Mouse (Mus musculus): ENCODE results near the gene Ptma. TPM values are rescaled to one million over a fixed set of nuclear protein-coding genes. Genes with fewer than 3 reads are reported as not detected.
"Not testable (repeated sequence)": the region's sequence is repeated elsewhere in the genome, so short reads cannot be mapped to it uniquely, and the experiment has no call there.

Gene Ptma
- total and polyA plus RNA-seq, 2 experiments from 2014 or later: 399 to 597 TPM

- WGBS: 66% methylated on average over 9 of the region's 9 CpGs
- ATAC-seq (ENCODE audit: insufficient read depth, low read depth) (no peak), DNase-seq (ENCODE audit: low spot score) (no peak)
- H3K9ac ChIP-seq (replicated peaks; ENCODE audit: low read depth, low read length): no peak overlapping the region
- no peaks in the 10 kb centered on the region for H3K27me3 ChIP-seq (ENCODE audit: control insufficient read depth, insufficient read depth, low read length)
- H3K9me3 ChIP-seq (replicated peaks; ENCODE audit: control insufficient read depth, low read length): no peaks in the 10 kb centered on the region
- no peak overlapping the region for H3K4me2 ChIP-seq (ENCODE audit: low read depth, low read length)
- no peak overlapping the region for H3K27ac ChIP-seq (ENCODE audit: low read depth)
- TF ChIP-seq EP300 (IDR thresholded peaks at IDR 0.05; ENCODE audit: low read depth) (no peak), CTCF (IDR thresholded peaks at IDR 0.05; ENCODE audit: low read depth) (no peak)
- no peaks in the 10 kb centered on the region for H3K36me3 ChIP-seq (replicated peaks; ENCODE audit: control insufficient read depth, insufficient read depth, low read length)
- H3K4me3 ChIP-seq (ENCODE audit: low read depth, low read length): no peak overlapping the region
- H3K4me1 ChIP-seq (ENCODE audit: control insufficient read depth, insufficient read depth): peaks cover 11% of the 10 kb centered on the region
Observed at GRCm38 (mm10) chr1:86510676-86511441, 15.7 kb upstream of the Ptma start.

- no peak overlapping the region for H3K4me2 ChIP-seq (ENCODE audit: low read depth, low read length)
- H3K27me3 ChIP-seq (ENCODE audit: control insufficient read depth, insufficient read depth, low read length): no peaks in the 10 kb centered on the region
- peaks cover 5% of the 10 kb centered on the region; the same call in 1 of the 2 replicates for H3K4me1 ChIP-seq (ENCODE audit: control insufficient read depth, insufficient read depth)
- DNase-seq (ENCODE audit: low spot score) (no peak), ATAC-seq (ENCODE audit: insufficient read depth, low read depth) (no peak)
- H3K9ac ChIP-seq (replicated peaks; ENCODE audit: low read depth, low read length): no peak overlapping the region
- H3K36me3 ChIP-seq (replicated peaks; ENCODE audit: control insufficient read depth, insufficient read depth, low read length): no peaks in the 10 kb centered on the region
- no peak for TF ChIP-seq CTCF (IDR thresholded peaks at IDR 0.05; ENCODE audit: low read depth)
- no peak for TF ChIP-seq EP300 (IDR thresholded peaks at IDR 0.05; ENCODE audit: low read depth)
- no peak overlapping the region for H3K4me3 ChIP-seq (ENCODE audit: low read depth, low read length)
- no peaks in the 10 kb centered on the region for H3K9me3 ChIP-seq (replicated peaks; ENCODE audit: control insufficient read depth, low read length)
- 81% methylated on average over 4 of the region's 4 CpGs for WGBS
- H3K27ac ChIP-seq (ENCODE audit: low read depth): no peak overlapping the region
Observed at GRCm38 (mm10) chr1:86512154-86512720, 14.3 kb upstream of the Ptma start.

- H3K4me3 ChIP-seq (ENCODE audit: low read depth, low read length); H3K36me3 ChIP-seq (replicated peaks; ENCODE audit: control insufficient read depth, insufficient read depth, low read length); ATAC-seq (ENCODE audit: insufficient read depth, low read depth); H3K4me1 ChIP-seq (ENCODE audit: control insufficient read depth, insufficient read depth); H3K27ac ChIP-seq (ENCODE audit: low read depth); H3K9me3 ChIP-seq (replicated peaks; ENCODE audit: control insufficient read depth, low read length); H3K4me2 ChIP-seq (ENCODE audit: low read depth, low read length); H3K9ac ChIP-seq (replicated peaks; ENCODE audit: low read depth, low read length); H3K27me3 ChIP-seq (ENCODE audit: control insufficient read depth, insufficient read depth, low read length); DNase-seq (ENCODE audit: low spot score): not testable (repeated sequence)
- 88% methylated on average over 1 of the region's 1 CpGs for whole genome bisulfite sequencing
Observed at GRCm38 (mm10) chr1:86513031-86513430, 13.5 kb upstream of the Ptma start.

- 57% methylated on average over 6 of the region's 6 CpGs for WGBS
- no peak for TF ChIP-seq EP300 (IDR thresholded peaks at IDR 0.05; ENCODE audit: low read depth)
- TF ChIP-seq CTCF (IDR thresholded peaks at IDR 0.05; ENCODE audit: low read depth): no peak
- ATAC-seq (ENCODE audit: insufficient read depth, low read depth): no peak
- Histone ChIP-seq H3K4me1 (ENCODE audit: control insufficient read depth, insufficient read depth) (0 out of 2 replicates have a peak, but pooled peaks cover 4% of the 10 kb centered on the region), H3K27me3 (ENCODE audit: control insufficient read depth, insufficient read depth, low read length) (no peaks in the 10 kb centered on the region), H3K9ac (replicated peaks; ENCODE audit: low read depth, low read length) (no peak overlapping the region), H3K4me2 (ENCODE audit: low read depth, low read length) (no peak overlapping the region), H3K27ac (ENCODE audit: low read depth) (no peak overlapping the region), H3K9me3 (replicated peaks; ENCODE audit: control insufficient read depth, low read length) (no peaks in the 10 kb centered on the region), H3K36me3 (replicated peaks; ENCODE audit: control insufficient read depth, insufficient read depth, low read length) (no peaks in the 10 kb centered on the region), H3K4me3 (ENCODE audit: low read depth, low read length) (no peak overlapping the region)
- DNase-seq (ENCODE audit: low spot score): no peak
Observed at GRCm38 (mm10) chr1:86515715-86516410, 10.7 kb upstream of the Ptma start.

GRCm38 (mm10) chr1:86517076-86517475 lies 9.4 kb upstream of the Ptma start:
- Histone ChIP-seq H3K27me3 (ENCODE audit: control insufficient read depth, insufficient read depth, low read length) (no peaks in the 10 kb centered on the region), H3K4me1 (ENCODE audit: control insufficient read depth, insufficient read depth) (no peaks in the 10 kb centered on the region), H3K36me3 (replicated peaks; ENCODE audit: control insufficient read depth, insufficient read depth, low read length) (no peaks in the 10 kb centered on the region), H3K9ac (replicated peaks; ENCODE audit: low read depth, low read length) (no peak overlapping the region), H3K4me2 (ENCODE audit: low read depth, low read length) (no peak overlapping the region), H3K4me3 (ENCODE audit: low read depth, low read length) (no peak overlapping the region), H3K9me3 (replicated peaks; ENCODE audit: control insufficient read depth, low read length) (no peaks in the 10 kb centered on the region), H3K27ac (ENCODE audit: low read depth) (no peak overlapping the region)
- TF ChIP-seq CTCF (IDR thresholded peaks at IDR 0.05; ENCODE audit: low read depth) (no peak), EP300 (IDR thresholded peaks at IDR 0.05; ENCODE audit: low read depth) (no peak)
- DNase-seq (ENCODE audit: low spot score) (no peak), ATAC-seq (ENCODE audit: insufficient read depth, low read depth) (no peak)
- 64% methylated on average over 3 of the region's 3 CpGs for WGBS
